Mouse (Mus musculus) midbrain, embryonic 13.5 days (tissue): ENCODE measurements at regions not wholly inside any gene's neighbourhood (a gene's known extent, or its start where the extent isn't known, plus 50 kb on each side); places are given as distances from the start of the nearest gene placed in this dataset. TPM values are rescaled to one million over a fixed set of nuclear protein-coding genes. Genes with fewer than 3 reads are reported as not detected.

Source experiments
- ATAC-seq: fragments of 200-750 bp; cut with Nextera tagmentation; 2 replicates; pipeline ENCODE4 v1.8.0; 2017; ENCODE audit warnings: mild to moderate bottlenecking, moderate TSS enrichment, moderate library complexity
- H3K27ac ChIP-seq: fragments of 300-500 bp; sonication (generic); 2 replicates; pipeline ENCODE4 v1.5.1; 2015; ENCODE audit warnings: inconsistent platforms, mild to moderate bottlenecking, moderate library complexity
- H3K27me3 ChIP-seq: fragments of 300-500 bp; sonication (generic); 2 replicates; pipeline ENCODE4 v1.6.1; 2015; ENCODE audit warnings: mild to moderate bottlenecking, inconsistent platforms
- H3K36me3 ChIP-seq: fragments of 300-500 bp; sonication (generic); 2 replicates; pipeline ENCODE4 v1.6.1; 2015; ENCODE audit warnings: mild to moderate bottlenecking, inconsistent platforms
- H3K4me1 ChIP-seq: fragments of 300-500 bp; sonication (generic); replicated peaks from 2 replicates; pipeline ENCODE4 v1.6.1; 2015; ENCODE audit warnings: inconsistent platforms
- H3K4me2 ChIP-seq: fragments of 300-500 bp; sonication (generic); replicated peaks from 2 replicates; pipeline ENCODE4 v1.6.1; 2015; ENCODE audit warnings: moderate library complexity, mild to moderate bottlenecking, inconsistent platforms
- H3K4me3 ChIP-seq: fragments of 300-500 bp; sonication (generic); replicated peaks from 2 replicates; pipeline ENCODE4 v1.5.1; 2015; ENCODE audit warnings: mild to moderate bottlenecking, inconsistent platforms
- H3K9ac ChIP-seq: fragments of 300-500 bp; sonication (generic); replicated peaks from 2 replicates; pipeline ENCODE4 v1.6.1; 2015; ENCODE audit warnings: mild to moderate bottlenecking, inconsistent platforms
- H3K9me3 ChIP-seq: fragments of 300-500 bp; sonication (generic); 2 replicates; pipeline ENCODE4 v1.6.1; 2016; ENCODE audit warnings: mild to moderate bottlenecking, inconsistent platforms
- WGBS: fragments of 180-500 bp; shearing (Covaris S2); methylation state at CpG from one replicate; pipeline ENCODE4 v1.1.7; 2015; 5-methylcytosine and 5-hydroxymethylcytosine counted together
- microRNA-seq: library from miRNA; unstranded; fragments of <30 nt; microRNA quantifications from one replicate; pipeline ENCODE4, GENCODE M21; 2016

GRCm38 (mm10) chr2:84274038-84274724, 151.0 kb downstream of the Calcrl start:
- H3K27me3 ChIP-seq = no peaks in the 10 kb centered on the region
- H3K4me2 ChIP-seq = no peak overlapping the region
- H3K4me1 ChIP-seq = no peaks in the 10 kb centered on the region
- H3K4me3 ChIP-seq = no peak overlapping the region
- H3K9ac ChIP-seq = no peak overlapping the region
- H3K9me3 ChIP-seq = no peaks in the 10 kb centered on the region
- 80% methylated on average over 6 of the region's 6 CpGs for WGBS
- H3K27ac ChIP-seq = no peak overlapping the region
- no peak for ATAC-seq
- H3K36me3 ChIP-seq = no peaks in the 10 kb centered on the region

GRCm38 (mm10) chr2:84277181-84277580, 148.0 kb downstream of the Calcrl start:
- no peak overlapping the region for H3K4me2 ChIP-seq
- WGBS = 95% methylated on average over 1 of the region's 1 CpGs
- no peaks in the 10 kb centered on the region for H3K36me3 ChIP-seq
- no peak overlapping the region for H3K4me3 ChIP-seq
- no peaks in the 10 kb centered on the region for H3K9me3 ChIP-seq
- H3K9ac ChIP-seq = no peak overlapping the region
- no peak overlapping the region for H3K27ac ChIP-seq
- H3K27me3 ChIP-seq = no peaks in the 10 kb centered on the region
- H3K4me1 ChIP-seq = no peaks in the 10 kb centered on the region
- ATAC-seq = no peak

Small RNAs in the stretch of these regions (microRNA-seq; reads per million reads assigned to microRNA genes)
- not detected for gene Gm25972
